Mouse (Mus musculus) cerebellum, adult 2 months (tissue): ENCODE data around the gene Olfm1. TPM values are rescaled to one million over a fixed set of nuclear protein-coding genes. Genes with fewer than 3 reads are reported as not detected.
A peak's percentile ranks its signal among the peaks of the same experiment; 100 is the strongest.

Experiments used
- DNase-seq, 2 experiments: peaks; one replicate each; pipeline ENCODE4 v3.0.0; 2021
- H3K27ac ChIP-seq: fragments of 200-500 bp; 2 replicates; pipeline ENCODE4 v1.5.1; 2012; ENCODE audit warnings: low read length, control low read depth, inconsistent platforms; ENCODE audit not compliant: insufficient read depth
- H3K27me3 ChIP-seq: fragments of 200-500 bp; 2 replicates; pipeline ENCODE4 v1.6.1; 2012; ENCODE audit warnings: inconsistent platforms, mild to moderate bottlenecking, low read length, moderate library complexity; ENCODE audit not compliant: control insufficient read depth, insufficient read depth
- H3K4me1 ChIP-seq: fragments of 200-500 bp; 2 replicates; pipeline ENCODE4 v1.6.1; 2011; ENCODE audit warnings: low read length; ENCODE audit not compliant: control insufficient read depth, insufficient read depth
- H3K4me3 ChIP-seq: fragments of 200-500 bp; replicated peaks from 2 replicates; pipeline ENCODE3; 2011; ENCODE audit warnings: mild to moderate bottlenecking, low read depth, low read length, control low read depth; ENCODE audit not compliant: insufficient read depth
- CTCF ChIP-seq: fragments of 200-500 bp; IDR thresholded peaks from 2 replicates; pipeline ENCODE4 v1.5.1; 2011; ENCODE audit warnings: low read depth, mild to moderate bottlenecking, control low read depth, low read length, moderate library complexity, borderline replicate concordance; ENCODE audit not compliant: insufficient read depth
- POLR2A ChIP-seq: fragments of 200-500 bp; IDR thresholded peaks from 2 replicates; pipeline ENCODE4 v1.6.1; 2011; ENCODE audit warnings: low read length, control low read depth, borderline replicate concordance; ENCODE audit not compliant: insufficient read depth
- WGBS: fragments of 180-500 bp; shearing (Covaris S2); methylation state at CpG from one replicate; pipeline ENCODE4 v1.1.7; 2018; 5-methylcytosine and 5-hydroxymethylcytosine counted together
- polyA plus RNA-seq: library from polyadenylated mRNA; depleted of rRNA; stranded (reverse); fragments of >200 nt; gene quantifications from 2 replicates; pipeline ENCODE4 v1.2.3, GENCODE M21; 2012

Gene Olfm1
- polyA plus RNA-seq, 1 experiment: 567 TPM

DNA sequence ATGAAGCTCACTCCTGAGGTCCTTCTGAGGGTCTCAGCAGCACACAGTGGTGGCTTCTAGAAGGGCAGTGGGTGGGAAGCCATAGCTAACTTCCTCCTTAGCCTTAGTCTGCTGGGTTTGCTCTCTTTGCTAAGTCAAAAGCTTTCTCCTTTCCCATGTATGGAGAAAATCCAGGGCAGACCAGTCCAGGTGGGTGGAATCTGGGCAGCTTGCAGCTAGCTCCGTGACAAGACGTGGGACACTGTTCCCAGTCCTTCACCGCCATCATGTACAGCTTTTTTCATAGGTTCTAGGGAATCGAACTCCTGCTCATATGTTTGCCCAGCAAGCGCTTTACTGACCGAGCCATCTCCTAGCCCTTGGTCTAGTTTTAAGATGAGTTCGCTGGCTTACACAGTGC is 63.2 kb downstream of the Olfm1 start:
- 97% methylated on average over 7 of the region's 7 CpGs for WGBS
- no peak for DNase-seq
- Histone ChIP-seq H3K4me1 (no peaks in the 10 kb centered on the region; the same call in 1 of the 2 replicates), H3K4me3 (no peak overlapping the region), H3K27me3 (no peaks in the 10 kb centered on the region), H3K27ac (no peak overlapping the region)
- TF ChIP-seq POLR2A (no peak), CTCF (no peak)

GRCm38 (mm10) chr2:28261438-28261837 is 68.6 kb downstream of the Olfm1 start:
- no peak for TF ChIP-seq POLR2A
- no peak for TF ChIP-seq CTCF
- no peak overlapping the region; the same call in 1 of the 2 replicates for H3K27ac ChIP-seq
- H3K27me3 ChIP-seq: no peaks in the 10 kb centered on the region
- DNase-seq: peak; percentile 56 to 74
- H3K4me3 ChIP-seq: no peak overlapping the region
- peaks cover 9% of the 10 kb centered on the region for H3K4me1 ChIP-seq
- 9% methylated on average over 3 of the region's 3 CpGs for WGBS

GRCm38 (mm10) chr2:28267776-28268275 is 75.0 kb downstream of the Olfm1 start:
- peaks cover 10% of the 10 kb centered on the region for H3K4me1 ChIP-seq
- no peak for TF ChIP-seq POLR2A
- TF ChIP-seq CTCF: no peak
- DNase-seq: no peak
- WGBS: 88% methylated on average over 3 of the region's 3 CpGs
- no peaks in the 10 kb centered on the region for H3K27me3 ChIP-seq
- no peak overlapping the region for H3K4me3 ChIP-seq
- no peak overlapping the region for H3K27ac ChIP-seq

DNA sequence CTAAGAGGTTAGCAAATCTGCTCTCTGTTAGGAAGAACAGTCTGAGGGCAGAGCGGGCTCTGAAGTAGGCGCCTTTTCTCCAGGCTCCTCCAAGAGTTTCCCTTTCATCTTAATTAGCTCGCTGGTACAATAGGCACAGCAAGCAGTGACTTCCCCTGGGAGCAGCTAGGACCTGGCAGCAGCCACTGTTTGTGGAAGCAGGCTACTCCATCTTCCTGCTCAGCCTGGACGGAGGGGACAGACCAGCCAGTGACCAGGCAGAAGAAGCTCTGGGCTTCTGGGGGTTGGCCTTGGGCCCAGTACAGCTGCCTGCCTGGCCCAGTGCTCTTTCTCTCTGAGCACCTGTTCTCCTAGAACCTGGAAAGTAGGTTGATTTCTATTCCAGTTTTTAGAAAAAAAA is 77.8 kb downstream of the Olfm1 start:
- H3K27ac ChIP-seq: no peak overlapping the region
- peak; percentile 54 to 67 for DNase-seq
- H3K4me3 ChIP-seq: no peak overlapping the region
- H3K4me1 ChIP-seq: peaks cover 14% of the 10 kb centered on the region
- H3K27me3 ChIP-seq: no peaks in the 10 kb centered on the region
- 16% methylated on average over 4 of the region's 4 CpGs for WGBS
- TF ChIP-seq CTCF (no peak), POLR2A (no peak)

DNA sequence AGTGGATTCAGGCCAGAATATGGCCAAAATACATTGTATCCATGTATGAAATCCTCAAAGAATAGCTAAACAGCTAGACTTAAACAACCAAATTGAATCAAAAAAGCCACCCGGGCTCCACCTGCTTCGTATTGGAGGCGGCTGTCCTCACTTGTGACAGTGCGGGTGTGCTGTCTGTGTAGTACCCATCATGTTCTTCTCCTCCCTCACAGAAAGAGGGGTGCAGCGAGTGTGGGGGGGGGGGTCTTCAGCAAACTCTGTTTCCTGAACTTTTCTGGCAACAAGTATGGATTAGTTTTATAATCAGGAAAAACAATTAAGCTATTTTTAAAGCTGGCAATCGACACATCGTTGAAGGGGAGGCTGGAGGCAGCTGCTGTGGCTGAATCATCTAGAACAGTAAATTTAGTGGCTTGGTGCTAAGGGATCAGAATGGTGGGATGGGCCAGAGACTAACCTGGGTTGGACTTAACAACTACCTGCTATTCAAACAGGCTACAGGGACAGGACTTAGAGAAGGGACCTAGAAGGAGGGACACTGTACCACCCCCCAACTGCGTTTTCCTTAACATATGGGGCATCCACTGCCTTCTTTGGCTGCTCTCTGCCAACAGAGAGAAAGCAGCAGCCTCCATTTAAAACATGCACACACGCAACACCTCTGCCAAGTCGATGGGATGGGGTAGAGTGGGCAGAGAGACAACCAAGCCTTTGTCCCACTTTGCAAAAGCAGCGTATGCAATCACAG is 79.6 kb downstream of the Olfm1 start:
- no peak overlapping the region for H3K27ac ChIP-seq
- WGBS: 72% methylated on average over 11 of the region's 11 CpGs
- no peak for DNase-seq
- H3K27me3 ChIP-seq: no peaks in the 10 kb centered on the region
- peaks cover 14% of the 10 kb centered on the region for H3K4me1 ChIP-seq
- no peak overlapping the region for H3K4me3 ChIP-seq
- TF ChIP-seq CTCF: no peak
- no peak for TF ChIP-seq POLR2A

GRCm38 (mm10) chr2:28274006-28274405 is 81.2 kb downstream of the Olfm1 start:
- peaks cover 14% of the 10 kb centered on the region for H3K4me1 ChIP-seq
- WGBS: 48% methylated on average over 5 of the region's 5 CpGs
- peak in 1 of 2 experiments; percentile 34 for DNase-seq
- no peak for TF ChIP-seq POLR2A
- no peak for TF ChIP-seq CTCF
- no peak overlapping the region for H3K27ac ChIP-seq
- no peaks in the 10 kb centered on the region for H3K27me3 ChIP-seq
- H3K4me3 ChIP-seq: no peak overlapping the region

GRCm38 (mm10) chr2:28275345-28275744 is 82.6 kb downstream of the Olfm1 start:
- 66% methylated on average over 3 of the region's 3 CpGs for WGBS
- DNase-seq: no peak

DNA sequence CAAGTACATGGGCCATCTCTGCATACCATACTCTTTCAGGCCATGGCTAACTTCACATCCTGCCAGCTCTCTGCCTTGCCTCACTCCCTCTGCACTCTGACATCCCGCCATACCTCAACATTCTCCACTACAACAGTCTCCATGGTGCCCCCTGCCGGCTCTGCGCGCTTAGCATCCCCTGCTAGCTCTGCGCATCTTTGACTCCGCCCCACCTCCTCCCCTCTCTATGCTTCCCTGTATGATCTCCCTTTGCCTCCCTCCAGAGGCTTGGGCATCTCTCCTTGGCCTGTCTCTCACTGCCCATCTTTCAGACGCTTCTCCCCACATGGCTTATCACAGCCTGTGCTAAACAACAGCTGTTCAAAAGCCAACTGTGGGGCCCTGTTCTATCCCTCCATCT is 85.4 kb downstream of the Olfm1 start:
- TF ChIP-seq CTCF (peak; percentile 77), POLR2A (no peak)
- peak; percentile 83 to 89 for DNase-seq
- peaks cover 8% of the 10 kb centered on the region for H3K4me1 ChIP-seq
- H3K27me3 ChIP-seq: no peaks in the 10 kb centered on the region
- no peak overlapping the region for H3K27ac ChIP-seq
- no peak overlapping the region for H3K4me3 ChIP-seq
- WGBS: 25% methylated on average over 7 of the region's 7 CpGs

More at GRCm38 (mm10) chr2:28275345-28275744, 82.6 kb downstream of the Olfm1 start:
- peaks cover 16% of the 10 kb centered on the region for H3K4me1 ChIP-seq
- no peaks in the 10 kb centered on the region for H3K27me3 ChIP-seq
- no peak overlapping the region for H3K4me3 ChIP-seq
- TF ChIP-seq CTCF (no peak), POLR2A (no peak)
- H3K27ac ChIP-seq: no peak overlapping the region
